Mouse (Mus musculus) liver, embryonic 15.5 days (tissue): ENCODE data around the gene Klhl20. TPM values are rescaled to one million over a fixed set of nuclear protein-coding genes. Genes with fewer than 3 reads are reported as not detected.

Experiments
- ATAC-seq: fragments of 200-750 bp; cut with Nextera tagmentation; 2 replicates; pipeline ENCODE4 v1.8.0; 2017; ENCODE audit warnings: moderate number of reproducible peaks, mild to moderate bottlenecking, moderate library complexity; ENCODE audit not compliant: insufficient read depth
- H3K27ac ChIP-seq: fragments of 300-500 bp; sonication (generic); replicated peaks from 2 replicates; pipeline ENCODE4 v1.5.1; 2015; ENCODE audit warnings: mild to moderate bottlenecking, inconsistent platforms
- H3K27me3 ChIP-seq: fragments of 300-500 bp; sonication (generic); 2 replicates; pipeline ENCODE4 v1.6.1; 2015; ENCODE audit warnings: mild to moderate bottlenecking, inconsistent platforms
- H3K36me3 ChIP-seq: fragments of 300-500 bp; sonication (generic); replicated peaks from 2 replicates; pipeline ENCODE4 v1.6.1; 2015; ENCODE audit warnings: moderate library complexity, mild to moderate bottlenecking, inconsistent platforms
- H3K4me1 ChIP-seq: fragments of 300-500 bp; sonication (generic); replicated peaks from 2 replicates; pipeline ENCODE4 v1.6.1; 2015; ENCODE audit warnings: inconsistent platforms
- H3K4me2 ChIP-seq: fragments of 300-500 bp; sonication (generic); 2 replicates; pipeline ENCODE4 v1.6.1; 2015; ENCODE audit warnings: moderate library complexity, mild to moderate bottlenecking, inconsistent platforms
- H3K4me3 ChIP-seq: fragments of 300-500 bp; sonication (generic); replicated peaks from 2 replicates; pipeline ENCODE4 v1.5.1; 2015; ENCODE audit warnings: mild to moderate bottlenecking, inconsistent platforms
- H3K9ac ChIP-seq: fragments of 300-500 bp; sonication (generic); 2 replicates; pipeline ENCODE4 v1.6.1; 2015; ENCODE audit warnings: moderate library complexity, mild to moderate bottlenecking, inconsistent platforms
- H3K9me3 ChIP-seq: fragments of 300-500 bp; sonication (generic); replicated peaks from 2 replicates; pipeline ENCODE4 v1.6.1; 2016; ENCODE audit warnings: inconsistent platforms
- WGBS: fragments of 180-500 bp; shearing (Covaris S2); methylation state at CpG from one replicate; pipeline ENCODE4 v1.1.7; 2015; ENCODE audit warnings: mixed read lengths; ENCODE audit not compliant: insufficient replicate concordance; 5-methylcytosine and 5-hydroxymethylcytosine counted together
- polyA plus RNA-seq: library from polyadenylated mRNA; unstranded; fragments of >200 nt; fragmentation: Nextera tagmentation; extraction: Ambion mirVana; gene quantifications from 2 replicates; pipeline ENCODE4 v1.2.1, GENCODE M21; 2015

The Klhl20 gene
- polyA plus RNA-seq, 1 experiment from 2014 or later: 4.5 TPM

GRCm38 (mm10) chr1:161070352-161071271 is 60.7 kb downstream of the Klhl20 start, which contains the start of the genes Dars2 and Cenpl:
Gene Dars2 (minus strand): TSS chr1:161070658.
Gene Cenpl (plus strand): TSS chr1:161070713.
- H3K4me2 ChIP-seq: peak within 1 kb of the TSS; percentile 84
- H3K27me3 ChIP-seq: no peaks in the 10 kb centered on the region
- H3K27ac ChIP-seq: peak within 1 kb of the TSS; percentile 89
- under 1% methylated on average over 57 of the region's 57 CpGs for WGBS
- peak within 1 kb of the TSS; percentile 88 for H3K9ac ChIP-seq
- H3K4me1 ChIP-seq: peaks cover 46% of the 10 kb centered on the region
- peak within 1 kb of the TSS; percentile 94 for H3K4me3 ChIP-seq
- ATAC-seq: peak; percentile 94
- peaks cover 24% of the 10 kb centered on the region for H3K36me3 ChIP-seq
- no peaks in the 10 kb centered on the region for H3K9me3 ChIP-seq

GRCm38 (mm10) chr1:161063351-161063750 is 68.0 kb downstream of the Klhl20 start:
- peaks cover 32% of the 10 kb centered on the region for H3K36me3 ChIP-seq
- H3K27ac ChIP-seq: no peak overlapping the region
- H3K4me1 ChIP-seq: peaks cover 2% of the 10 kb centered on the region; the same call in 1 of the 2 replicates
- H3K27me3 ChIP-seq: no peaks in the 10 kb centered on the region
- H3K9ac ChIP-seq: no peak overlapping the region
- ATAC-seq: no peak
- H3K4me3 ChIP-seq: no peak overlapping the region
- 48% methylated on average over 1 of the region's 1 CpGs for WGBS
- H3K4me2 ChIP-seq: no peak overlapping the region
- H3K9me3 ChIP-seq: no peaks in the 10 kb centered on the region

- Histone ChIP-seq H3K27ac (no peak overlapping the region), H3K9ac (no peak overlapping the region), H3K4me3 (no peak overlapping the region), H3K4me2 (no peak overlapping the region), H3K4me1 (no peaks in the 10 kb centered on the region), H3K9me3 (no peaks in the 10 kb centered on the region), H3K36me3 (peaks cover 63% of the 10 kb centered on the region), H3K27me3 (no peaks in the 10 kb centered on the region)
- 74% methylated on average over 1 of the region's 1 CpGs for WGBS
- ATAC-seq: no peak
These were observed 74.1 kb downstream of the Klhl20 start for GRCm38 (mm10) chr1:161057164-161057563.

- Histone ChIP-seq H3K27ac (no peak overlapping the region), H3K4me2 (no peak overlapping the region), H3K36me3 (peaks cover 68% of the 10 kb centered on the region), H3K4me1 (no peaks in the 10 kb centered on the region), H3K27me3 (no peaks in the 10 kb centered on the region), H3K9me3 (no peaks in the 10 kb centered on the region), H3K4me3 (no peak overlapping the region), H3K9ac (no peak overlapping the region)
- no peak for ATAC-seq
- 71% methylated on average over 3 of the region's 3 CpGs for WGBS
These were observed 84.3 kb downstream of the Klhl20 start for GRCm38 (mm10) chr1:161046972-161047371.

GRCm38 (mm10) chr1:161041261-161042020 is 89.9 kb downstream of the Klhl20 start:
- Histone ChIP-seq H3K4me2 (no peak overlapping the region), H3K4me3 (no peak overlapping the region), H3K27me3 (no peaks in the 10 kb centered on the region), H3K27ac (no peak overlapping the region), H3K9ac (no peak overlapping the region), H3K9me3 (no peaks in the 10 kb centered on the region), H3K4me1 (peaks cover 21% of the 10 kb centered on the region; the same call in 1 of the 2 replicates), H3K36me3 (peaks cover 71% of the 10 kb centered on the region)
- ATAC-seq: no peak
- WGBS: 83% methylated on average over 7 of the region's 7 CpGs

GRCm38 (mm10) chr1:161040855-161041254 is 90.5 kb downstream of the Klhl20 start:
- peak overlapping the region; percentile 35; the same call in 1 of the 2 replicates for H3K27ac ChIP-seq
- H3K4me3 ChIP-seq: no peak overlapping the region
- no peak for ATAC-seq
- no peaks in the 10 kb centered on the region for H3K9me3 ChIP-seq
- peaks cover 71% of the 10 kb centered on the region for H3K36me3 ChIP-seq
- peaks cover 27% of the 10 kb centered on the region; the same call in 1 of the 2 replicates for H3K4me1 ChIP-seq
- H3K9ac ChIP-seq: no peak overlapping the region
- no peaks in the 10 kb centered on the region for H3K27me3 ChIP-seq
- H3K4me2 ChIP-seq: no peak overlapping the region

- Histone ChIP-seq H3K36me3 (peaks cover 71% of the 10 kb centered on the region), H3K4me2 (no peak overlapping the region), H3K27ac (peak overlapping the region; percentile 35), H3K4me3 (no peak overlapping the region), H3K4me1 (peaks cover 27% of the 10 kb centered on the region; the same call in 1 of the 2 replicates), H3K27me3 (no peaks in the 10 kb centered on the region), H3K9me3 (no peaks in the 10 kb centered on the region), H3K9ac (no peak overlapping the region)
- WGBS: 65% methylated on average over 1 of the region's 1 CpGs
- no peak for ATAC-seq
These were observed 90.9 kb downstream of the Klhl20 start for GRCm38 (mm10) chr1:161040426-161040770.

GRCm38 (mm10) chr1:161039741-161040425 is 91.4 kb downstream of the Klhl20 start:
- H3K9me3 ChIP-seq: no peaks in the 10 kb centered on the region
- peak overlapping the region; percentile 35 for H3K27ac ChIP-seq
- no peak overlapping the region for H3K4me3 ChIP-seq
- H3K27me3 ChIP-seq: no peaks in the 10 kb centered on the region
- peak; percentile 40 for ATAC-seq
- WGBS: 7% methylated on average over 3 of the region's 3 CpGs
- H3K4me1 ChIP-seq: peaks cover 27% of the 10 kb centered on the region; the same call in 1 of the 2 replicates
- no peak overlapping the region for H3K4me2 ChIP-seq
- no peak overlapping the region for H3K9ac ChIP-seq
- peaks cover 67% of the 10 kb centered on the region for H3K36me3 ChIP-seq

- Histone ChIP-seq H3K4me1 (peaks cover 29% of the 10 kb centered on the region), H3K9ac (no peak overlapping the region), H3K4me3 (no peak overlapping the region), H3K9me3 (no peaks in the 10 kb centered on the region), H3K4me2 (no peak overlapping the region), H3K27ac (peak overlapping the region; percentile 35), H3K27me3 (no peaks in the 10 kb centered on the region), H3K36me3 (peaks cover 59% of the 10 kb centered on the region)
- WGBS: 11% methylated on average over 3 of the region's 3 CpGs
- ATAC-seq: peak; percentile 5
These were observed 92.2 kb downstream of the Klhl20 start for GRCm38 (mm10) chr1:161038968-161039721.
